Mouse (Mus musculus) lung, postnatal 0 days (tissue): ENCODE results near the gene Ppp4r3a.

Source experiments
- CTCF ChIP-seq: IDR thresholded peaks from 2 replicates; pipeline ENCODE4 v1.5.1; 2016; ENCODE audit warnings: antibody characterized with exemption, mild to moderate bottlenecking
- EP300 ChIP-seq: IDR thresholded peaks from 2 replicates; pipeline ENCODE4 v1.6.1; 2016; ENCODE audit warnings: antibody characterized with exemption, mild to moderate bottlenecking, control low read depth

GRCm38 (mm10) chr12:100993146-100993545, 90.4 kb downstream of the Ppp4r3a start:
- TF ChIP-seq CTCF (no peak), EP300 (no peak)
